Mouse (Mus musculus): ENCODE measurements around the gene Ugt2b38.
"Not testable (repeated sequence)": the region's sequence is repeated elsewhere in the genome, so short reads cannot be mapped to it uniquely, and the experiment has no call there.

Ugt2b38 gene

GRCm38 (mm10) chr5:87424041-87424440 lies at the start of gene Ugt2b38:
Ugt2b38 (minus strand) TSS chr5:87424203.
- not testable (repeated sequence) for DNase-seq

- DNase-seq = no peak
These were observed 34.8 kb upstream of the Ugt2b38 start for GRCm38 (mm10) chr5:87458810-87459209.

- no peak for DNase-seq
These were observed 33.7 kb upstream of the Ugt2b38 start for GRCm38 (mm10) chr5:87457701-87458100.

- DNase-seq = no peak
These were observed 32.3 kb upstream of the Ugt2b38 start for GRCm38 (mm10) chr5:87456216-87456850.

- no peak for DNase-seq
These were observed 31.5 kb upstream of the Ugt2b38 start for GRCm38 (mm10) chr5:87455519-87455918.

- DNase-seq = not testable (repeated sequence)
These were observed 28.5 kb upstream of the Ugt2b38 start for GRCm38 (mm10) chr5:87452514-87452913.

GRCm38 (mm10) chr5:87436264-87436663 lies 12.3 kb upstream of the Ugt2b38 start:
- DNase-seq = peak in 1 of 2 experiments; percentile 2

GRCm38 (mm10) chr5:87425676-87426075 lies 1.7 kb upstream of the Ugt2b38 start:
- no peak for DNase-seq

- DNase-seq = no peak
These were observed 27.0 kb downstream of the Ugt2b38 start for GRCm38 (mm10) chr5:87396968-87397367.

GRCm38 (mm10) chr5:87390818-87391217 lies 33.2 kb downstream of the Ugt2b38 start:
- DNase-seq = no peak

GRCm38 (mm10) chr5:87380234-87380633 lies 43.8 kb downstream of the Ugt2b38 start:
- DNase-seq = no peak

- no peak for DNase-seq
These were observed 44.2 kb downstream of the Ugt2b38 start for GRCm38 (mm10) chr5:87379825-87380224.

- DNase-seq = no peak
These were observed 48.1 kb downstream of the Ugt2b38 start for GRCm38 (mm10) chr5:87375874-87376383.

GRCm38 (mm10) chr5:87373502-87373863 lies 50.5 kb downstream of the Ugt2b38 start:
- no peak for DNase-seq

- DNase-seq = not testable (repeated sequence)
These were observed 51.1 kb downstream of the Ugt2b38 start for GRCm38 (mm10) chr5:87372788-87373501.

Data from lung, adult 18-20 months (tissue).